Mouse (Mus musculus) olfactory bulb, adult 2 months (tissue): ENCODE results near the gene Elovl3.

Experiments used
- CTCF ChIP-seq: fragments of 200-500 bp; IDR thresholded peaks from 2 replicates; pipeline ENCODE4 v1.5.1; 2012; ENCODE audit warnings: low read depth, mild to moderate bottlenecking, low read length, moderate library complexity; ENCODE audit not compliant: insufficient read depth
- POLR2A ChIP-seq: fragments of 200-500 bp; IDR thresholded peaks from 2 replicates; pipeline ENCODE4 v1.6.1; 2012; ENCODE audit warnings: mild to moderate bottlenecking, low read depth, low read length, moderate library complexity; ENCODE audit not compliant: insufficient read depth

DNA sequence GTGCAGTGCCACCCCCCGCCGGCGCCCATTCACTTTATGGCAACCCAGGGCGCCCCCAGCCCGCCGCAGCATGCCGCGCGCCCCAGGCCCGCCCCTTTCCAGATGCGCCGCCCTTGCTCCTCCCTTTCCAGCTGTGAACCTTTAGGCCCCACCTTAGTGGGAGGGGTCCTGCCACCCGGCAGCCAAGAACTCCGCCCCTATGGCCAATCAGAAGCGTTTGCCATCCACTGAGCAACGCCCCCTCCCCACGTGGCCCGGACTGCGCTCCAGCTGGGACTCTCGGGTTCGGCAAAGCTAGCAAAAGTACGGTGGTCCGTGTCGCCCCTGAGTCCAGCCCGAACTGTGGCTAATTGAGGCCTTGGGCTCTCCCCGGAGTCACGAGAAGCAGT lies 16.7 kb downstream of the Elovl3 start:
- TF ChIP-seq POLR2A (no peak), CTCF (no peak)
